Mouse (Mus musculus) gastrocnemius, postnatal 10 days (tissue): ENCODE measurements around the gene 0610010K14Rik. TPM values are rescaled to one million over a fixed set of nuclear protein-coding genes. Genes with fewer than 3 reads are reported as not detected.

Experiments used
- DNase-seq: peaks from one replicate; pipeline ENCODE4 v3.0.0; 2021; ENCODE audit warnings: mixed read lengths
- long read RNA-seq, 2 experiments: library from polyadenylated mRNA; stranded (forward); transcript quantifications; one replicate each; pipeline ENCODE4 v2.0.0; 2021
- total RNA-seq, 2 experiments: library from RNA; stranded (reverse); gene quantifications; 2 replicates each; pipeline ENCODE4 v1.2.3; 2021

The 0610010K14Rik gene
- 10 to 100 TPM; 46.0 to 51.4 TPM for total RNA-seq
- long read RNA-seq, experiment 1, partial matches to known transcripts = 3 of 21 reads
- long read RNA-seq, experiment 1, other reads (novel, unspliced or antisense) = 9 of 21 reads
- long read RNA-seq, experiment 2, transcript 0610010K14Rik-202 (5 exons, 779 nt) = major isoform, 8 of 26 reads
- long read RNA-seq, experiment 2, transcript 0610010K14Rik-206 (6 exons, 576 nt) = minor isoform, 6 of 26 reads
- long read RNA-seq, experiment 2, partial matches to known transcripts = 2 of 26 reads
- long read RNA-seq, experiment 2, other reads (novel, unspliced or antisense) = 5 of 26 reads

- peak; percentile 98 for DNase-seq
These were observed at the start of gene 0610010K14Rik for GRCm38 (mm10) chr11:70237457-70238167. Gene 0610010K14Rik (minus strand): TSS chr11:70237914.

- no peak for DNase-seq
These were observed 48.0 kb upstream of the 0610010K14Rik start for GRCm38 (mm10) chr11:70285686-70286085.

- DNase-seq = no peak
These were observed 47.0 kb upstream of the 0610010K14Rik start for GRCm38 (mm10) chr11:70284757-70285156.

- no peak for DNase-seq
These were observed 46.0 kb upstream of the 0610010K14Rik start for GRCm38 (mm10) chr11:70283666-70284065.

- no peak for DNase-seq
These were observed 42.7 kb upstream of the 0610010K14Rik start for GRCm38 (mm10) chr11:70280441-70280840.

- DNase-seq = no peak
These were observed 41.2 kb upstream of the 0610010K14Rik start for GRCm38 (mm10) chr11:70278961-70279360.

- no peak for DNase-seq
These were observed 33.9 kb upstream of the 0610010K14Rik start for GRCm38 (mm10) chr11:70271641-70272040.

- peak; percentile 22 for DNase-seq
These were observed 28.7 kb upstream of the 0610010K14Rik start for GRCm38 (mm10) chr11:70266405-70266804.

- no peak for DNase-seq
These were observed 28.1 kb upstream of the 0610010K14Rik start for GRCm38 (mm10) chr11:70265819-70266218.

- no peak for DNase-seq
These were observed 27.5 kb upstream of the 0610010K14Rik start for GRCm38 (mm10) chr11:70265252-70265651.

- no peak for DNase-seq
These were observed 21.3 kb upstream of the 0610010K14Rik start for GRCm38 (mm10) chr11:70259035-70259434.

GRCm38 (mm10) chr11:70254931-70255531 lies 17.3 kb upstream of the 0610010K14Rik start, which contains the start of gene Alox12:
Gene Alox12 (minus strand): TSS chr11:70255353.
- peak; percentile 35 for DNase-seq

GRCm38 (mm10) chr11:70254337-70254736 lies 16.6 kb upstream of the 0610010K14Rik start:
- no peak for DNase-seq

GRCm38 (mm10) chr11:70251853-70252252 lies 14.1 kb upstream of the 0610010K14Rik start:
- no peak for DNase-seq

- DNase-seq = no peak
These were observed 12.4 kb upstream of the 0610010K14Rik start for GRCm38 (mm10) chr11:70250150-70250549.

- DNase-seq = peak; percentile 72
These were observed 9.6 kb upstream of the 0610010K14Rik start for GRCm38 (mm10) chr11:70247136-70247845.

GRCm38 (mm10) chr11:70242591-70242990 lies 4.9 kb upstream of the 0610010K14Rik start:
- no peak for DNase-seq

- peak; percentile 66 for DNase-seq
These were observed 2.0 kb upstream of the 0610010K14Rik start, which contains the start of the genes Gm21988 and Rnasek for GRCm38 (mm10) chr11:70239541-70240279. Gene Gm21988 (minus strand): TSS chr11:70239830. Gene Rnasek (minus strand): TSS chr11:70239842.

- DNase-seq = no peak
These were observed 1.1 kb upstream of the 0610010K14Rik start for GRCm38 (mm10) chr11:70238591-70239440.

GRCm38 (mm10) chr11:70236717-70237116 lies 997 bp downstream of the 0610010K14Rik start:
- no peak for DNase-seq
